Mouse (Mus musculus): ENCODE results near the gene Tmprss6.

Tmprss6 gene

DNA sequence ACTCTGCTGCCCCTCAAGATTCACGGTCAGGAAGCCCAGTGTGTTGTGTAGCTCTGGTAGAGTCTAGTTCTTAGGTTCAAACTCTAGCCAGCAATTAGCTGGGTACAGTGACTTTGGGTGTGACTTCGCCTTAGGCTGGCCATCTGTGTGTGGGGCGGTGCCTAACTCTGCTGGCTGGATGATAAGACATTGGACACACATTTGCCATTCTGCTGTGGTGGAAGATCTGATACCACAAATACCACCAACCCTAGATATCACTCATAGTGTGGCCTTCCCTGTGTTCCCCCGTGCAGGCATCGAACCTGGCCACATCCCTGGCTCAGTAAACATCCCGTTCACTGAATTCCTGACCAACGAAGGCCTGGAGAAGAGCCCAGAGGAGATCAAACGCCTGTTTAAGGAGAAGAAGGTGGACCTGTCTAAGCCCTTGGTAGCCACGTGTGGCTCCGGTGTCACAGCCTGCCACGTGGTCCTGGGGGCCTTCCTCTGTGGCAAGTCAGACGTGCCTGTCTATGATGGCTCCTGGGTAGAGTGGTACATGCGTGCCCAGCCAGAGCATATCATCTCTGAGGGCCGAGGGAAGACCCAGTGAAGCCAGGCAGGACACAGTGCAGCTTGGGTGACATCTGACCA lies 55.2 kb downstream of the Tmprss6 start:
- DNase-seq = no peak

DNA sequence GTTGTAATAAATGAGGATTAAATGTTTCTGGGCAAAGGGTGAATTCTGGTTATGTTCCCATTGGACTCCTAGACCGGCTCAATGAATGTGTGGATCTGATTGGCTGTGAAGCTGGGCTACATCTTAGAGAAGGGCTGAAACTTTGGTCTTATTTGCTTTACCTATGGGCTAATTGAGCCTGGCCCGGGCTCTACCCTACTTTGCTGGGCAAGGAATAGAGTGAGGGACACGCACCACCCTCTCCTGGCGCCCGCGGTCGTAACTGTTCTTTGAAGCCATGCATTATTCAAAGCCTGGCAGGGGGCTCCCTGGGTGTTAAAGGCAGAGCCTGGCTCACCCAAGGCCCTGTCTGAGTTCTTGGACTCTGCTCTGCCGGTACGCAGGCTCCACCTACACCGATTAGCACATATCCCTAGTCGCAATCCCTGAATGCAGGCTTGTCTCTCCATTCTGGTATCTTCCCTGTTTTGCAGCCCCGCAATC lies 58.8 kb downstream of the Tmprss6 start:
- DNase-seq = no peak

DNA sequence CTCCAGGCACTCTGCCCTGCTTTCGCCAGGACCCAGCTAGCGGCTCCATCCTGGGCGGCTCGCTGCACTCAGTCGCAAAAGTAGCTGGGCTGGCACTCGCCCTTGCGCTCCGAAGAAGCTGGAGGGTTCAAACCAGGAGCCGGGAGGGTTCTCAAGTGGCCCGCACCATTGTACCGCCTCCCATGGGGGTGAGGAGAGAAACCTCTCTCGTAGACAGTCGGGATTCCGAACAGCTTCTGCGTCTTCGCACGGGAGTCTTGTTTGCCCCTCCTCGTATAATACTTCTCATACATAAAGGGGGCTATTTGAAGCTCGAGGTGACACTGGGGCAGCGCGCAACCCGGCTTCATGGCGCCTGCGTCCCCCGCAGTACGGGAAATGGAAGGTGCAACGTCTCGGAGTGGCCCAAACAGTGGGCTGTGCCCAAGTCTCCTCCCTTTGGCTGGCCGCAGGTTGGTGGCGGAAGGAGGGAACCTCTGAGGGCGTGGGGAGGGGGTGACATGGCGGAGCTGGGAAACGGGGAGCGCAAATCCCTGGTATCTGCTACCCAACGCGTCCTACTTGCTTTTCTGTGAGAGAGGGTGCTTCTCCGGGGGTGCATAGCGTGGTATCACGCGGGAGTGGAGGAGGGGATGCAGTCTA lies 62.0 kb downstream of the Tmprss6 start, which contains the start of gene Mpst:
TSS of gene Mpst (plus strand) at position 124 of the 642 bp plus-strand sequence.
- DNase-seq = peak; percentile 90

GRCm38 (mm10) chr15:78405517-78406211 lies 62.8 kb downstream of the Tmprss6 start, which contains the start of gene Tst:
TSS of gene Tst (minus strand) at chr15:78405907.
- DNase-seq = peak; percentile 91

GRCm38 (mm10) chr15:78405098-78405497 lies 63.3 kb downstream of the Tmprss6 start:
- DNase-seq = no peak

GRCm38 (mm10) chr15:78403896-78404295 lies 64.5 kb downstream of the Tmprss6 start:
- no peak for DNase-seq

DNA sequence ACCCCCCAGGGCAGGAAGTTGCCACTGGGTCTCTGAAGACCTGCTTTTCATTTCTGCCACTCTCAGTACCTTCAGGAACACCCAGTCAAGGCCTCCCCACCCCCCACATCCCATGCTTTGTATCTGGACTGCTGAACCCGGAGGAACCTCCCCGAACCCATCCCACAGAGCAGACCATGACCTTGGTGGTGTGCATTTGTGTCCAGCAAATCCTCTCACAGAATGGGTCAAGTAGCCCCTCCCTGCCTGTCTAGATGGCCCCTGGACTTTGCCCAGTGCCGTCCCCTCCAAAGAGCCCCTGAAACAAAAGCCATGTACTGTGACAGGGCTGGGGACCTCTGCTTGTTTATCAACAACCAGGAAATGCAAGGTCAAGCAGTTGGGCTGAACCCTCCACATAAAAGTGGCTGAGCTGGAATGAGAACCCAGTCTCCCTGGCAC lies 65.1 kb downstream of the Tmprss6 start:
- DNase-seq = no peak

DNA sequence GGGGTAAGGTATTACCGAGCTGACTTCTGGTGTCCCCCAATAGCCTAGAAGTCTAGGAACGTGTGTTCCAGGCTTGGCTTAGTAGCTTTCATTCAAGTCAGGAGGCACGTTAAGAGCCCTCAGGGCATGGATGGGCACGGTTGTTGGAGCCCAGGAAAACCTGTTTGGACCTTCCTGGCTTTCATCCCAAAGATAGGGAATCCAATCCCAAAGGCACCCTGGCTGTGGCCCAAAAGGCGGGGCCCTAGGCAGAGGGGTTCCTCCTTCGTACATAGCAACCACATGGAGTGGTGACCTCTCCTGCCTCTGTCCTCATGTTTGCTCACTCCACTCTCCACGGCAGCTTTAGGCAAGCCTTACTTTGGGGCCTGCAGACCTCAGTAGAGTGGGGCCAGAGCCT lies 66.0 kb downstream of the Tmprss6 start:
- DNase-seq = no peak

DNA sequence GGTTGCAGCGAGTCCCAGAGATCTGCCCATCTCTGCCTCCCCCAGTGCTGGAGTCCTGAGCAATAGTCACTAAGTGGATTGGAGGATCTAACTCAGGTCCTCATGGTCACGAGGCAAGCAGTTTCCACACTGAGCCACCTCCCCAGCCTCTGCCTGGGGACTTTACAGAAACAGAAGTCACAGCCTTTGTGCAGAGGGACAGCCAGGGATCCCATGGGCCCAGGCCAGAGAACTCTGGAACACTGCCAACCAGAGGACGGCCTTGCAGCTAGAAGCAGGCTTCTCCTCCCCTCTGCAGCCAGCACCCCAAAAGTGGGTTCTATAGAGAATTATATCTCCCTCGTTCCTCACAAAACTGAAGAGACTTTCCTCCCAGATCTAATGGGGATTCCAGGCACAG lies 66.5 kb downstream of the Tmprss6 start:
- DNase-seq = peak; percentile 40

DNA sequence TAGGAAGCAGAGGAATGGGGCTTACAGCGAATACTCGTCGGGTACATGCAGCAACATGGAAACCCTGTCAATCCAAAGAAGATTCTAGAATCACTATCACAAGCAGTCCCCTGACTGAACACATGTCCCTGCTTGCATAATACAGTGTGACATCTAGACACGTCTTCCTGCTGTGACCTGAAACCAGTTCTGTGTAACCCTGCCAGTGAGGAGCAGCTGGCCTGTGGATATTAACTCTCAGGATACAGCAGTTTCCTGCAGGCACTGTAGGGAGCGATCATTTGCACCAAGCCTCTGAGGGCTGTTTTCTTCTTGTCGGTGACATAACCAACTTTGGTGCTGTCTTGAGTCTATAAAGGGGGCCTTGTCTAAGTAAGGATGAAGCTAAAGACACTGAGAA lies 67.1 kb downstream of the Tmprss6 start:
- no peak for DNase-seq

DNA sequence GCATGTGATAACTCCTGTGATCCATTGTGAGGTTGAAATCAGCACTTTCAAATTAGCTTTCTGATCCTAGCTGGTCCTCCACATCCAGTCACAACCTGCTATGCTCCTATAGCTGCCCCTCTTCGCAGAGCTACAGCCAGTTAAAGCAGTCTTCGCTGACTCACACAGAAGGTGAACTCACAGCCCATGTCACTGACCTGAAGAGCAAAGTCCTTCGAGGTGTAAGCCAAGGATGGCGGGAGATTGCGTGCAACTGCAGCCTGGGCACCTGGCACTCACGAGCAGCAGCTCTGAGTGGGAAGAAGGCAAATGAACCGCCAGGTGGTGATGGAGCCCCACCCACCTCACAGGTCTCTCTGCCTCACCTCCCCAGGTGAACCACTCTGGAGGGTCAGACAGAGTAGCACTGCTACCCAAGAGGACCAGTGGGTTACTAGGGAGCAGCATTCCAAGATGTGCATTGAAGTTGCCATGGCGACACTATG lies 72.9 kb downstream of the Tmprss6 start, which contains the start of gene Tex33:
TSS of gene Tex33 (minus strand) at position 435 of the 485 bp plus-strand sequence.
- DNase-seq = no peak

- no peak for DNase-seq
Observed at GRCm38 (mm10) chr15:78390855-78391254, 77.6 kb downstream of the Tmprss6 start.

Data from right cerebral cortex, adult 18-20 months (tissue).